Mouse (Mus musculus): ENCODE results near the gene Npr3. TPM values are rescaled to one million over a fixed set of nuclear protein-coding genes. Genes with fewer than 3 reads are reported as not detected.

Npr3 gene
- total RNA-seq, 2 experiments from 2014 or later: not detected

DNA sequence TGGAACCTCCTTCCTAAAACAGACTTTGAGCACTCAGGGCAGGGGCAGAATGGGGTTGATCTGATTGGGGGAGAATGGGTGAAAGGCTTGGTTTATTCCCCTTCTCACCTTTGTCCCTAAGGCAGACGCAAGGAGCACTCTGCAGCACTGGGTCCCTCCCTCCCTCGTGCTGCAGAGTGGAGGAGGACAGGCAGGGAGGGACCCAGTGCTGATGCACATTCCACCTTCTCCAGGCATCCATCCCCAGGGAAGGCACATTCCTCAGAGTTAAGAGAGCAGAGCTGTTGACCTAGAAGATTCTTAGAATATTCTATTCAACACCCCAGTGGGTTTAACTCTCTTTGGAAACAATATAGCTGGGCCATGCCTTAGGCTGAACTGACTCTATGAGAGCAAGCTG is 112.5 kb downstream of the Npr3 start:
- no peak for ATAC-seq (replicated peaks; ENCODE audit: low FRiP score, poor library complexity, severe bottlenecking)

Other genes with a start within 250 kb of the Npr3 start
- 76.7 and 154 TPM in 2 replicates for gene Sub1, start 89.7 kb upstream of the Npr3 start, total RNA-seq (2015; ENCODE audit: low replicate concordance)
- 68.7 and 159 TPM in 2 replicates for gene Sub1, start 89.7 kb upstream of the Npr3 start, total RNA-seq (2017; ENCODE audit: low replicate concordance)
- gene Zfr, start 210.5 kb upstream of the Npr3 start, total RNA-seq (2015; ENCODE audit: low replicate concordance): 73.9 and 80.1 TPM in 2 replicates
- 45.5 and 53.8 TPM in 2 replicates for gene Zfr, start 210.5 kb upstream of the Npr3 start, total RNA-seq (2017; ENCODE audit: low replicate concordance)